Mouse (Mus musculus) stomach, embryonic 14.5 days (tissue): ENCODE data around the gene Hoxa9. TPM values are rescaled to one million over a fixed set of nuclear protein-coding genes. Genes with fewer than 3 reads are reported as not detected.

Experiments used
- ATAC-seq: fragments of 200-750 bp; cut with Nextera tagmentation; 2 replicates; pipeline ENCODE4 v1.8.0; 2017; ENCODE audit warnings: low read depth, moderate TSS enrichment; ENCODE audit not compliant: insufficient number of reproducible peaks, insufficient read depth, low FRiP score
- H3K27ac ChIP-seq: fragments of 300-500 bp; sonication (generic); 2 replicates; pipeline ENCODE4 v1.5.1; 2014; ENCODE audit warnings: mild to moderate bottlenecking, low read length, moderate library complexity, mixed read lengths
- H3K27me3 ChIP-seq: fragments of 300-500 bp; sonication (generic); 2 replicates; pipeline ENCODE4 v1.6.1; 2014; ENCODE audit warnings: low read length, control low read depth, mixed read lengths; ENCODE audit not compliant: control insufficient read depth, insufficient read depth
- H3K36me3 ChIP-seq: fragments of 300-500 bp; sonication (generic); 2 replicates; pipeline ENCODE4 v1.6.1; 2014; ENCODE audit warnings: mild to moderate bottlenecking, control low read depth, low read length, moderate library complexity, mixed read lengths; ENCODE audit not compliant: control insufficient read depth, insufficient read depth
- H3K4me1 ChIP-seq: fragments of 300-500 bp; sonication (generic); 2 replicates; pipeline ENCODE4 v1.6.1; 2014; ENCODE audit warnings: low read length, control low read depth, mixed read lengths; ENCODE audit not compliant: control insufficient read depth, insufficient read depth
- H3K4me2 ChIP-seq: fragments of 300-500 bp; sonication (generic); replicated peaks from 2 replicates; pipeline ENCODE4 v1.6.1; 2014; ENCODE audit warnings: low read depth, low read length, control low read depth
- H3K4me3 ChIP-seq: fragments of 300-500 bp; sonication (generic); 2 replicates; pipeline ENCODE4 v1.5.1; 2014; ENCODE audit warnings: low read depth, low read length, control low read depth
- H3K9ac ChIP-seq: fragments of 300-500 bp; sonication (generic); replicated peaks from 2 replicates; pipeline ENCODE4 v1.6.1; 2014; ENCODE audit warnings: low read depth, mild to moderate bottlenecking, control low read depth, low read length, moderate library complexity, mixed read lengths
- H3K9me3 ChIP-seq: fragments of 300-500 bp; sonication (generic); 2 replicates; pipeline ENCODE4 v1.6.1; 2016; ENCODE audit warnings: low read depth, low read length, control low read depth; ENCODE audit not compliant: control insufficient read depth
- WGBS: fragments of 180-500 bp; shearing (Covaris S2); extraction: QIAGEN DNeasy Blood & Tissue Kit; methylation state at CpG from one replicate; pipeline ENCODE4 v1.1.7; 2014; 5-methylcytosine and 5-hydroxymethylcytosine counted together
- polyA plus RNA-seq: library from polyadenylated mRNA; unstranded; fragments of >200 nt; fragmentation: Nextera tagmentation; extraction: Ambion mirVana; gene quantifications from 2 replicates; pipeline ENCODE4 v1.2.1, GENCODE M21; 2014

Hoxa9 gene
- polyA plus RNA-seq, 1 experiment from 2014 or later = 1.5 TPM

- Histone ChIP-seq H3K27me3 (peaks cover 68% of the 10 kb centered on the region), H3K27ac (no peak overlapping the region), H3K36me3 (no peaks in the 10 kb centered on the region), H3K4me3 (no peak overlapping the region), H3K4me2 (no peak overlapping the region), H3K9me3 (no peaks in the 10 kb centered on the region), H3K9ac (no peak overlapping the region), H3K4me1 (no peaks in the 10 kb centered on the region; the same call in 1 of the 2 replicates)
- no peak for ATAC-seq
- WGBS = 2% methylated on average over 4 of the region's 4 CpGs
These were observed 12.0 kb upstream of the Hoxa9 start for GRCm38 (mm10) chr6:52242801-52243332.

GRCm38 (mm10) chr6:52241001-52241621 is 10.2 kb upstream of the Hoxa9 start:
- 2% methylated on average over 9 of the region's 9 CpGs for WGBS
- Histone ChIP-seq H3K27ac (no peak overlapping the region), H3K4me3 (no peak overlapping the region), H3K9ac (no peak overlapping the region), H3K4me2 (no peak overlapping the region), H3K4me1 (no peaks in the 10 kb centered on the region; the same call in 1 of the 2 replicates), H3K9me3 (no peaks in the 10 kb centered on the region), H3K27me3 (peaks cover 65% of the 10 kb centered on the region), H3K36me3 (no peaks in the 10 kb centered on the region)
- ATAC-seq = no peak

GRCm38 (mm10) chr6:52240389-52241000 is 9.6 kb upstream of the Hoxa9 start, which contains the start of gene Hoxa10:
Gene Hoxa10 (minus strand): TSS chr6:52240854.
- Histone ChIP-seq H3K9me3 (no peaks in the 10 kb centered on the region), H3K27me3 (peaks cover 65% of the 10 kb centered on the region), H3K4me1 (no peaks in the 10 kb centered on the region; the same call in 1 of the 2 replicates), H3K36me3 (no peaks in the 10 kb centered on the region), H3K27ac (no peak within 1 kb of the TSS), H3K4me2 (peak within 1 kb of the TSS; percentile 20; the same call in 1 of the 2 replicates), H3K9ac (no peak within 1 kb of the TSS), H3K4me3 (peak within 1 kb of the TSS; percentile 14)
- no peak for ATAC-seq
- WGBS = 1% methylated on average over 35 of the region's 35 CpGs

GRCm38 (mm10) chr6:52239625-52240388 is 8.9 kb upstream of the Hoxa9 start:
- peak overlapping the region; percentile 20; the same call in 1 of the 2 replicates for H3K4me2 ChIP-seq
- H3K4me3 ChIP-seq = peak overlapping the region; percentile 14
- no peaks in the 10 kb centered on the region; the same call in 1 of the 2 replicates for H3K4me1 ChIP-seq
- H3K9ac ChIP-seq = no peak overlapping the region
- WGBS = 3% methylated on average over 30 of the region's 30 CpGs
- no peak for ATAC-seq
- no peak overlapping the region for H3K27ac ChIP-seq
- H3K27me3 ChIP-seq = peaks cover 65% of the 10 kb centered on the region
- no peaks in the 10 kb centered on the region for H3K9me3 ChIP-seq
- H3K36me3 ChIP-seq = no peaks in the 10 kb centered on the region

- Histone ChIP-seq H3K4me1 (peaks cover 2% of the 10 kb centered on the region; the same call in 1 of the 2 replicates), H3K4me2 (no peak overlapping the region), H3K27ac (no peak overlapping the region), H3K36me3 (no peaks in the 10 kb centered on the region), H3K27me3 (peaks cover 71% of the 10 kb centered on the region), H3K9me3 (no peaks in the 10 kb centered on the region), H3K4me3 (no peak overlapping the region), H3K9ac (no peak overlapping the region)
- WGBS = 2% methylated on average over 7 of the region's 7 CpGs
- ATAC-seq = no peak
These were observed 8.1 kb upstream of the Hoxa9 start for GRCm38 (mm10) chr6:52238976-52239375.

- Histone ChIP-seq H3K27me3 (peaks cover 71% of the 10 kb centered on the region), H3K9ac (no peak overlapping the region), H3K9me3 (no peaks in the 10 kb centered on the region), H3K4me3 (no peak overlapping the region), H3K4me1 (peaks cover 3% of the 10 kb centered on the region; the same call in 1 of the 2 replicates), H3K4me2 (no peak overlapping the region), H3K36me3 (no peaks in the 10 kb centered on the region), H3K27ac (no peak overlapping the region)
- no peak for ATAC-seq
- 2% methylated on average over 7 of the region's 7 CpGs for WGBS
These were observed 7.3 kb upstream of the Hoxa9 start for GRCm38 (mm10) chr6:52238155-52238545.

GRCm38 (mm10) chr6:52237346-52238154 is 6.7 kb upstream of the Hoxa9 start:
- WGBS = 8% methylated on average over 10 of the region's 10 CpGs
- no peak overlapping the region for H3K4me3 ChIP-seq
- peaks cover 3% of the 10 kb centered on the region; the same call in 1 of the 2 replicates for H3K4me1 ChIP-seq
- no peak overlapping the region for H3K4me2 ChIP-seq
- H3K27me3 ChIP-seq = peaks cover 71% of the 10 kb centered on the region
- no peaks in the 10 kb centered on the region for H3K9me3 ChIP-seq
- H3K36me3 ChIP-seq = no peaks in the 10 kb centered on the region
- no peak overlapping the region for H3K9ac ChIP-seq
- no peak overlapping the region for H3K27ac ChIP-seq
- ATAC-seq = no peak
